Mouse (Mus musculus): ENCODE measurements around the gene Arhgap8.

The Arhgap8 gene

DNA sequence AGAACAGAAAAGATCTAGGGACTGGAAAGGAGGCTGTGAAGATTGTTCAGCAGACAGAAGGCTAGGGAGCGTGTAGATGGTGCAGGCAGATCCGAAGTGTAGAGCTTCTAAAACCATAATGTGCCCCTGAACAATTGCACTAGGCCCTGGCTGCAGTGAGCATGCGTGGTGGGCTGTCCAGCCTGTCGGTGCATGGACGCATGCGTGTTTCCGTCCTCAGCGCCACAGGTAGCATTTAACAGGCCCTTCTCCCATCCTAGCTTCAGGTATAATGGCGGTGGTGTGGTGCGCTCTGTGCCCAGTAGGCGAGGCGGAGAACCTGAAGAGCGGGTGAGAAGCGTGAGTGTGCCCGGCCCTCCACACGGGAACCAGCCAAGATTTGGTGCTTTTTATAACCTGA is 65.0 kb downstream of the Arhgap8 start:
- no peak for DNase-seq (ENCODE audit: low read depth in 2 of 2, low spot score in 2 of 2)

GRCm38 (mm10) chr15:84787161-84787560 is 67.3 kb downstream of the Arhgap8 start:
- DNase-seq (ENCODE audit: low read depth in 2 of 2, low spot score in 2 of 2), result no peak

- DNase-seq (ENCODE audit: low read depth in 2 of 2, low spot score in 2 of 2), result no peak
Observed at GRCm38 (mm10) chr15:84793649-84794048, 73.8 kb downstream of the Arhgap8 start.

DNA sequence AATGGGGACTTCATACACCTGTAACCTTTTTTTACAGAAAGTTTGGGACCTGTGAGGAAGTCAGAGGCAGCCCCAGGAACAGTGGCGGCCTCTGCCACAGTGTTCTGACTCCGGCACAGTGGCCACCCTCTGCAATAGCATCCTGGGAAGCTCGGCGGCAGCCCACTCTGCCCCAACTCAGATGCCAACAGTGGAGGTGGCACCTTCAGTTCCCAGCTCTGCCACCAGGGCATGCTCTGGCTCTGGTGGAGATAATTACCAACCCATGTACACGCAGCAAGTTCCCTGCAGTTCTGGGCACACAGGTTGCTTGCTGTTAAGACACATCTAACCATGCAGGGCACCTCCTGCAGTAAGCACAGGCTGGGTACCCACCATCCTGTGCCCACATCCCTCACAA is 80.3 kb downstream of the Arhgap8 start:
- DNase-seq (ENCODE audit: low read depth in 2 of 2, low spot score in 2 of 2), result no peak

DNA sequence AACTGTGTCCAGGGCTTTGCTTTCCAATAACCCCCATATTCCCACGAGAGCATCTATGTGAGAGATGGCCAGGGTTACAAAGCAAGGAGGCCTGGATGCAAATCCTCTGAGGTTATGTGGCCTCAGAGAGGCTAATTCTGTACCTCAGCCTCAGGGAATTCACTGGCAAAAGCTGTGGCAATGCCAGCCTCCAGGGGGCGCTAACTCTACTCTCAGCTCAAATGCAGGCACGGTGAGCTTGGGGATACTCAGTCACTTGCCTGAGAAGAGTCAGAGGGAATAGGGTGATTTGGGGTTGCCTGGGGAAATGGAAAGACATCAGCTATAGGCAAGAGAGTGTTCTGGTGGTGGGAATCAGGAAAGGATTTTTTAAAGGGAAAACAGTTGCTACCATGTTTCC is 83.8 kb downstream of the Arhgap8 start:
- DNase-seq (ENCODE audit: low read depth in 2 of 2, low spot score in 2 of 2), result peak; percentile 20 to 39

- DNase-seq (ENCODE audit: low read depth in 2 of 2, low spot score in 2 of 2), result no peak
Observed at GRCm38 (mm10) chr15:84809275-84809952, 89.6 kb downstream of the Arhgap8 start.

DNA sequence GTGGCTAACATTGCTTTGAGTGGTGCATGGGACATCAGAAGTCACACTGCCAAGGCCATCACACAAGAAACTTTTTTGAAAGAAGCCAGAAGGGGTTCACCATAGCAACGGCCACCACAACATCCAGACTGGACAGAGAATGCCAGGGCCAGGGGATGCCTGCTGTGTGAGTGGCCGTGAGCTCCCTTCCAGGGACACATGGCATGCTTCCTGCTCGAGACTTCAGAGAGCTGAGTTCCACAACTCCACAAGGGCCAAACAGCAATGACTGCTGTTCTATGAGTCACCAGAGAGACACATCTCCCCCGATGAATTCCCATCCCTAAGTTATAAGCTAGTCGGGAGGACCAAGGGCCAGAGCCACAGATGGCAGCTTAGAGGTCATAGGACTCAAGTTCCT is 91.3 kb downstream of the Arhgap8 start:
- no peak for DNase-seq (ENCODE audit: low read depth in 2 of 2, low spot score in 2 of 2)

GRCm38 (mm10) chr15:84812831-84813357 is 93.0 kb downstream of the Arhgap8 start:
- no peak for DNase-seq (ENCODE audit: low read depth in 2 of 2, low spot score in 2 of 2)

GRCm38 (mm10) chr15:84815171-84815570 is 95.3 kb downstream of the Arhgap8 start:
- DNase-seq (ENCODE audit: low read depth in 2 of 2, low spot score in 2 of 2), result no peak

- no peak for DNase-seq (ENCODE audit: low read depth in 2 of 2, low spot score in 2 of 2)
Observed at GRCm38 (mm10) chr15:84817589-84817988, 97.7 kb downstream of the Arhgap8 start.

- no peak for DNase-seq (ENCODE audit: low read depth in 2 of 2, low spot score in 2 of 2)
Observed at GRCm38 (mm10) chr15:84818284-84818683, 98.4 kb downstream of the Arhgap8 start.

DNA sequence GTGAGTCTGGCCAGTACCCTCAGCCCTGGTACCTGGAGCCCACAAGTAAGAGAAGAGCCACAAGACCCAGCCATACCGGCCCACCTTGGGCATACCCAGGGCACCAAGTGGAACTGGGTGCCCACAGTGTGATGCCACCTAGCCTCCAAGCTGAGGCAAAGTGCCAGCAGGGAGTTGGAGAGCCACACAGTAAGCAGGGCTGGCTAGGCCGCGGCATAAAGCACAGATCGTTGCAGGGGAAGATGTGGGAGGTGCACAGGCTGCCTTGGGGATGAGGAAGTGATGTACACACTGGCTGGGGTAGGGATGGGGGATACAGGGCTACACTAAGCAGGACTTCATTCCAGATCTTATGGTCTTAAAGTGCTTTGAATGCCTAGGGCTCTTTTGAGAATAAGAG is 101.0 kb downstream of the Arhgap8 start:
- no peak for DNase-seq (ENCODE audit: low read depth in 2 of 2, low spot score in 2 of 2)
